Mouse (Mus musculus) heart, embryonic 14.5 days (tissue): Measurements from ENCODE around the gene Adora3. TPM values are rescaled to one million over a fixed set of nuclear protein-coding genes. Genes with fewer than 3 reads are reported as not detected.
A peak's percentile ranks its signal among the peaks of the same experiment; 100 is the strongest.

Source experiments
- ATAC-seq: fragments of 200-750 bp; cut with Nextera tagmentation; 2 replicates; pipeline ENCODE4 v1.8.0; 2017; ENCODE audit warnings: low read depth, moderate TSS enrichment; ENCODE audit not compliant: insufficient number of reproducible peaks, insufficient read depth, low FRiP score
- H3K27ac ChIP-seq, 2 experiments: fragments of 200-500 bp in 1 of 2; fragments of 300-500 bp in 1 of 2; sonication (generic) in 1 of 2; replicated peaks in 1 of 2; 2 replicates each; pipeline ENCODE4 v1.5.1; 2012 to 2014; ENCODE audit warnings: low read depth in 2 of 2, low read length in 2 of 2, control low read depth in 1 of 2, mild to moderate bottlenecking in 1 of 2, mixed read lengths in 1 of 2; ENCODE audit not compliant: control insufficient read depth in 1 of 2, insufficient read depth in 1 of 2
- H3K27me3 ChIP-seq: fragments of 300-500 bp; sonication (generic); 2 replicates; pipeline ENCODE4 v1.6.1; 2014; ENCODE audit warnings: mild to moderate bottlenecking, low read length, control low read depth; ENCODE audit not compliant: control insufficient read depth, insufficient read depth
- H3K36me3 ChIP-seq: fragments of 300-500 bp; sonication (generic); 2 replicates; pipeline ENCODE4 v1.6.1; 2014; ENCODE audit warnings: mild to moderate bottlenecking, control low read depth, low read length, mixed read lengths; ENCODE audit not compliant: control insufficient read depth, insufficient read depth
- H3K4me1 ChIP-seq, 2 experiments: fragments of 200-500 bp in 1 of 2; fragments of 300-500 bp in 1 of 2; sonication (generic) in 1 of 2; 2 replicates each; pipeline ENCODE4 v1.6.1; 2012 to 2014; ENCODE audit warnings: low read length in 2 of 2, control low read depth in 1 of 2, mixed read lengths in 1 of 2; ENCODE audit not compliant: control insufficient read depth in 2 of 2, insufficient read depth in 2 of 2
- H3K4me2 ChIP-seq: fragments of 300-500 bp; sonication (generic); 2 replicates; pipeline ENCODE4 v1.6.1; 2014; ENCODE audit warnings: mild to moderate bottlenecking, low read length
- H3K4me3 ChIP-seq, 2 experiments: fragments of 200-500 bp in 1 of 2; fragments of 300-500 bp in 1 of 2; sonication (generic) in 1 of 2; 2 replicates each; pipeline ENCODE4 v1.5.1; 2012 to 2014; ENCODE audit warnings: low read length in 2 of 2, mild to moderate bottlenecking in 2 of 2, control low read depth in 1 of 2, low read depth in 1 of 2, moderate library complexity in 1 of 2; ENCODE audit not compliant: control insufficient read depth in 1 of 2, insufficient read depth in 1 of 2
- H3K9ac ChIP-seq: fragments of 300-500 bp; sonication (generic); 2 replicates; pipeline ENCODE4 v1.6.1; 2014; ENCODE audit warnings: mild to moderate bottlenecking, low read length
- H3K9me3 ChIP-seq: fragments of 300-500 bp; sonication (generic); 2 replicates; pipeline ENCODE4 v1.6.1; 2016; ENCODE audit warnings: low read length, control low read depth; ENCODE audit not compliant: control insufficient read depth
- WGBS: fragments of 180-500 bp; shearing (Covaris S2); extraction: QIAGEN DNeasy Blood & Tissue Kit; methylation state at CpG from one replicate; pipeline ENCODE4 v1.1.7; 2014; 5-methylcytosine and 5-hydroxymethylcytosine counted together
- polyA plus RNA-seq: library from polyadenylated mRNA; unstranded; fragments of >200 nt; fragmentation: Nextera tagmentation; extraction: Ambion mirVana; gene quantifications from 2 replicates; pipeline ENCODE4 v1.2.1, GENCODE M21; 2014

Gene Adora3
- polyA plus RNA-seq, 1 experiment from 2014 or later, result not detected

DNA sequence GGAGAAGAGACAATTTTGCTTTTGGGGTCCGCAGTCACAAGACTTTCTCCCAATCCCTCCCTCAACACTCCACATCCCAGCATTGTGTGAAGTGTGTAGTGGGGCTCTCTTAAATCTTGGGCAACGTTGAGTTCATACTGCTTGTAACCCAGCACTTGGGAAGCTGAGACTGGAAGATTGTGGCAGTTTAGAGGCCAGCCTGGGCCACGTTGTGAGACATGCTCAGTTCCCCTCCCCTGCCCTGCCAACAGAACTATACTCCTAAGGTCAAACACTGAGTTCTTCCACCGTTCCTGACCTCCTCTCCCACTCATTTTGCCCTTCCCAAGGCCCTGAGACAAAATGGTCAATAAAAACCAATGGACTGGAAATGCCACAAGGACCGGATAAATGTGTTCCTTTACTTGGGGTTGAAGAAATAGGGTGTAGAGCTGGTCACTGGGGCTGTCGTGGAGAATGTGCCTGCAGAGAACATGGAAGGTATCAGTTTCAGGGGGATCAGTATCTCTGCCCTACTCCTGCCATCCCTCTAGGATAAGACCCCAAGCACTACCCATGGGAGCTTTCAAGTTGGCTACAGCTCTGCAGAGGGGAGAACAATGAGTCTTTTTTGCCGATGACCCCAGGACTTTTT is 57.0 kb downstream of the Adora3 start:
- ATAC-seq, result no peak
- Histone ChIP-seq H3K36me3 (no peaks in the 10 kb centered on the region), H3K27me3 (no peaks in the 10 kb centered on the region), H3K4me3 (no peak overlapping the region), H3K9me3 (no peaks in the 10 kb centered on the region), H3K4me1 (no peaks in the 10 kb centered on the region), H3K27ac (no peak overlapping the region), H3K4me2 (no peak overlapping the region), H3K9ac (no peak overlapping the region)
- WGBS, result 80% methylated on average over 7 of the region's 7 CpGs

DNA sequence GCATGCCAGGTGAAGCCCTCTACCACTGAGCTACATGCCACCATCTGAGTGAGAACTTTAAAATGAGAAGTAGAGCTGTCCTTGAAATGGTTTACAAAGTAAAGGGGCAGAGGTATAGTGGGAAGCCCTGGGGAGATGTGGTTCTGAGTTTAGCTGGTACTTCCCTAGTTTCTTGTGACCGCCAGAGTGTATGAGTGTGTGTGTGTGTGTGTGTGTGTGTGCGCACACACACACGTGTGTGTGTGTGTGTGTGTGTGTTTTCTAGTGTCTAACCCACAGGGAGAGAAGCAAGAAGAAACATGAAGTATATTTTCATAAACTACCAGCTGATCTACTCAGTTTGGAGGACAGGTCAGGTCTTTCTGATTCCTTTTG is 57.5 kb downstream of the Adora3 start:
- H3K9ac ChIP-seq, result no peak overlapping the region
- H3K4me2 ChIP-seq, result no peak overlapping the region
- ATAC-seq, result no peak
- 84% methylated on average over 3 of the region's 3 CpGs for WGBS
- no peaks in the 10 kb centered on the region for H3K9me3 ChIP-seq
- no peaks in the 10 kb centered on the region for H3K4me1 ChIP-seq
- no peak overlapping the region for H3K4me3 ChIP-seq
- no peaks in the 10 kb centered on the region for H3K36me3 ChIP-seq
- no peaks in the 10 kb centered on the region for H3K27me3 ChIP-seq
- H3K27ac ChIP-seq, result no peak overlapping the region

DNA sequence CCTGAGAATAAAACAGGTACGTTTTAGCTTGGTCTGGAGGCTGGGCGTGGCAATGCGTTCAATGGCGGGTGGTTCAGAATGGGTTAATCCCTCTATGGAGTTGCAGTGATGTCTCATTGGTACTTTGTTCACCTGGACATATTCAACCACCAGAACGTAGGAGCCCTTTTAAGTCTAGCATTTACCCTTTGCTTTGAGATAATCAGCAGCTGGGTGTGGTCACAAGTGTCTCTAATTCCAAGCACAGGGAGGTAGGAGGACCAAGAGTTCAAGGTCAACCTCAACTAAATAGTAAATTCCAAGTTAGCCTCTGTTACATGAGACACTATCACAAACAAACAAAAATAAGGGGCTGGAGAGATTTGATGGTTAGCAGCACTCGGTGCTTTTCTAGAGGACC is 58.1 kb downstream of the Adora3 start:
- H3K27me3 ChIP-seq, result no peaks in the 10 kb centered on the region
- H3K9me3 ChIP-seq, result no peaks in the 10 kb centered on the region
- H3K9ac ChIP-seq, result no peak overlapping the region
- H3K36me3 ChIP-seq, result no peaks in the 10 kb centered on the region
- H3K27ac ChIP-seq, result no peak overlapping the region
- H3K4me3 ChIP-seq, result no peak overlapping the region
- WGBS, result 76% methylated on average over 6 of the region's 6 CpGs
- ATAC-seq, result no peak
- no peaks in the 10 kb centered on the region for H3K4me1 ChIP-seq
- H3K4me2 ChIP-seq, result no peak overlapping the region

DNA sequence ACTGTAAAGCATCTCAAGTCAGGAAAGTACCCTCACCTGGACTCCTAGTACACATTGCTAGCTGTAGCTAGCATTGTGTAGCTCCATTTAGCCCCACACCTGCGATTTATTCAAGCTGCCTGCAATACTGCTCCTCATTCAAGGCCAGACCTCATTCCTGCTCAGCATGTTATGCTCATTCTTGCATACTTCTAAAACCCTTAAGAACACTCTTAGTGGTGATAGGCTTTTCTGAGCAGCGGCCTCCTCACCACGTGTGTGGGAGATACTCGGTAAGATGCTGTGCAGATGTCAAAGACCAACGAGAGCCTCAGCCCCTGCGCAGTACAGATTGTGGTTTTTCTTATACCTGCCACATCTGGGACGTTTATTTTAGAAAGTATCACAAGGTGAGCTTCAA is 59.2 kb downstream of the Adora3 start:
- Histone ChIP-seq H3K27ac (no peak overlapping the region), H3K4me2 (no peak overlapping the region), H3K9ac (no peak overlapping the region), H3K4me3 (no peak overlapping the region), H3K9me3 (no peaks in the 10 kb centered on the region), H3K27me3 (no peaks in the 10 kb centered on the region), H3K4me1 (peaks cover 2% of the 10 kb centered on the region in 2 experiments; a peak in 3 of 4 replicates), H3K36me3 (no peaks in the 10 kb centered on the region)
- no peak for ATAC-seq
- WGBS, result 69% methylated on average over 7 of the region's 7 CpGs

DNA sequence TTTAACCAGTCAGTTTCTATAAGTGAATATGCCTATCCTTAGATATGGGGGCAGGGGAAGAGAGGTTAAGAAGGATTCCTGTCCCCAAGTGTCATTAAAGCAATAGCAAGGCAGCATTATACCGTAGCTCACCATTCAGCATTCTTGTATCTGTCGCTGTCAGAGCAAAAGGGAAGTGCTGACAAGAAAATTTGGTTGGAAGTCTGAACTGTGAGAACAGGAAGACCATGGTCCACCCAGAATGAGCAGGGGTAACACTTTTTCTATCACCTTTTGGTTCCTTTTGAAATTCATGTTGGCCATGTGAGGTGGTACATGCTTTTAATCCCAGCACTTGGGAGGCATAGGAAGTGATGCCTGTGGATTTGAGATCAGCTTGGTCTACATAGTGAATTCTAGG is 60.4 kb downstream of the Adora3 start:
- Histone ChIP-seq H3K27me3 (no peaks in the 10 kb centered on the region), H3K9ac (no peak overlapping the region), H3K9me3 (no peaks in the 10 kb centered on the region), H3K27ac (no peak overlapping the region), H3K36me3 (no peaks in the 10 kb centered on the region), H3K4me1 (peaks cover 2 to 8% of the 10 kb centered on the region in 2 experiments; a peak in 3 of 4 replicates), H3K4me2 (no peak overlapping the region), H3K4me3 (no peak overlapping the region)
- ATAC-seq, result no peak
- 78% methylated on average over 2 of the region's 2 CpGs for WGBS

DNA sequence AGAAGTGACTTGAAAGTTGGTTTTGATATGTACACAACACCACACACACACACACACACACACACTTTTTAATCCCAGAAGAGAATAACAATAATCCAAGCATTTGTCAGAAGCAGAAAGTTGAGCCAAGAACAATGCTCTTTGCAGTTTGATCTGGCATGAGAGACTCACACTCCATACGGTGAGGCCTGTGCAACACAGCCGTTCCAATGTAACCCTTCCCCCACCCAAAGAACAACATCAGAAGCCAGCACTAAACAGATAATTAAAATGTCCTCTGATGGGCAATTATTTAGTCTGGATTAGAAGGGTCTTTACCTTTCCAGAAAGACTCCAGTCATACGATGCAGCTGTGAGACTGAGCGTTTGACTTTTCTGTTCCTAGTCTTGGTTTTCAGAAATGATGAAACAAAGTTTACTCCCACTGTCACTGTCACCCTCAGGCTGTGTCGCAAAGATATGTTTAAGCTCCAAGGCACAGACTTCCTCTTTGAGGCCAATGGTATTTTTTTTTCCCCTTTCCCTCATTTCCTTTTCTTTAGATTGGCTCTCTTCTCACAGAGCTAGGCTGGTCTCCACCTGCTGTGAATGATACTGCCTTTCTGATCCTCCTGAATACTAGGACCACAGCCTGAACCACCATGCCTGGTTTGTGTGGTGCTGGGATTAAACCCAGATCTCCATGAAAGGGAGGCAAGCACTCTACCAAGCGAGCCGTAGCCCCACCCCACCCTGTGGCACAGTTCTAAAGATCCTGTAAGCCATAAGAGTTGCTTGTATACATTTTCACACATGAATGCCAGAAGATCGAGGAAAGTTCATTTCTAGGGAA is 61.8 kb downstream of the Adora3 start, which contains the start of gene I830077J02Rik:
Gene I830077J02Rik (minus strand): TSS at position 425 of the 832 bp plus-strand sequence.
- Histone ChIP-seq H3K36me3 (peaks cover 5% of the 10 kb centered on the region; the same call in 1 of the 2 replicates), H3K9ac (no peak within 1 kb of the TSS), H3K4me1 (peaks cover 2 to 8% of the 10 kb centered on the region in 2 experiments; a peak in 3 of 4 replicates), H3K27ac (peak within 1 kb of the TSS; percentile 39 to 68), H3K27me3 (no peaks in the 10 kb centered on the region), H3K9me3 (no peaks in the 10 kb centered on the region), H3K4me3 (no peak within 1 kb of the TSS), H3K4me2 (no peak within 1 kb of the TSS; the same call in 1 of the 2 replicates)
- 0 out of 2 replicates have a peak, but pooled peaks have one; percentile 47 for ATAC-seq
- 69% methylated on average over 8 of the region's 8 CpGs for WGBS

DNA sequence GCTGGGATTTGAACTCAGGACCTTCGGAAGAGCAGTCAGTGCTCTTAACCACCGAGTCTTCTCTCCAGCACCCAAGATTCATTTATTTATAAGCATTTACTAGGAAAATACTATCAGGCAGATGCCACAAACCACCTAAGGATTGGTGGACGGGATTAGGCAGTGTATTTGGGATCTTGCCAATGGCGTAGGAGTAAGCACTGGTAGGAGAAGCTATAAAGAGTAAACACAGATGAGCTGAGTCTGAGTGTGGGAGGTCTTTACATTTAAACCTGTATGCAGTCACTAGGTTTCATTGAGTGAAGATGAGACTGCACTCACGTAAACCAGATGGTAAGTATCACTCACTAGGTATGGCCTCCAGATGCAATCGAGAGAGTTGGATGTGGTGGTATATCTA is 63.3 kb downstream of the Adora3 start:
- no peak overlapping the region for H3K4me2 ChIP-seq
- peaks cover 10% of the 10 kb centered on the region for H3K36me3 ChIP-seq
- peaks cover 2 to 8% of the 10 kb centered on the region in 2 experiments; a peak in 3 of 4 replicates for H3K4me1 ChIP-seq
- no peak overlapping the region for H3K9ac ChIP-seq
- H3K27ac ChIP-seq, result no peak overlapping the region
- H3K9me3 ChIP-seq, result no peaks in the 10 kb centered on the region
- H3K27me3 ChIP-seq, result no peaks in the 10 kb centered on the region
- no peak overlapping the region for H3K4me3 ChIP-seq
- no peak for ATAC-seq
- 91% methylated on average over 6 of the region's 6 CpGs for WGBS
